Mouse (Mus musculus): ENCODE data around the gene Acbd6. TPM values are rescaled to one million over a fixed set of nuclear protein-coding genes. Genes with fewer than 3 reads are reported as not detected.

Acbd6 gene
- polyA plus RNA-seq, 1 experiment from 2014 or later, result 79.5 TPM

DNA sequence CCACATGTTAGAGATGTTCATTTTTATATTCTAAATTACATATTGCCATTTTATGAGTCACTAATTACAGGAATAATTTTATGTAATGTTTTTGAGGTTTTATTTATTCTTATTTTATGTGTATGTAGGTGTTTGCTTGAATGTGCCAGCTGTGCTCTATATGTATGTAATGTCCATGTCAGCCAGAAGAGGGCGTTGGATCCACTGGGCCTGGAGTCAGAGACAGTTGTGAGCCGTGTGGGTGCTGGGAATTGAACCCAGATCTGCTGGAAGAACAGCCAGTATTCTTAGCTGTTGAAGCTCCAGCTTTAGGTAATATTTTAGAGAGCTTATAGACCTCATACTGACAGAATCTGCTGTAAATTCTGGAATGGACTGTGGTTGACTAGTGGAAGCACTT, 56.5 kb downstream of the Acbd6 start:
- H3K9me3 ChIP-seq, result no peaks in the 10 kb centered on the region
- 61% methylated on average over 2 of the region's 2 CpGs for WGBS
- H3K27me3 ChIP-seq (replicated peaks; ENCODE audit: low read depth, poor library complexity, severe bottlenecking), result no peaks in the 10 kb centered on the region
- no peak for DNase-seq (ENCODE audit: low spot score)
- no peak overlapping the region for H3K27ac ChIP-seq (replicated peaks)
- no peaks in the 10 kb centered on the region for H3K4me1 ChIP-seq
- H3K4me3 ChIP-seq, result no peak overlapping the region
- no peaks in the 10 kb centered on the region for H3K36me3 ChIP-seq (replicated peaks)

GRCm38 (mm10) chr1:155621075-155621474, 63.2 kb downstream of the Acbd6 start:
- DNase-seq (ENCODE audit: low spot score), result no peak
- peaks cover 15% of the 10 kb centered on the region for H3K36me3 ChIP-seq (replicated peaks)
- 86% methylated on average over 6 of the region's 6 CpGs for WGBS
- H3K27ac ChIP-seq (replicated peaks), result no peak overlapping the region
- no peaks in the 10 kb centered on the region for H3K4me1 ChIP-seq
- no peak overlapping the region for H3K4me3 ChIP-seq
- no peaks in the 10 kb centered on the region for H3K9me3 ChIP-seq
- no peaks in the 10 kb centered on the region for H3K27me3 ChIP-seq (replicated peaks; ENCODE audit: low read depth, poor library complexity, severe bottlenecking)

- DNase-seq (ENCODE audit: low spot score), result no peak
- Histone ChIP-seq H3K36me3 (replicated peaks) (peaks cover 18% of the 10 kb centered on the region), H3K4me3 (no peak overlapping the region)
Measured at GRCm38 (mm10) chr1:155623192-155623591, 65.3 kb downstream of the Acbd6 start.

DNA sequence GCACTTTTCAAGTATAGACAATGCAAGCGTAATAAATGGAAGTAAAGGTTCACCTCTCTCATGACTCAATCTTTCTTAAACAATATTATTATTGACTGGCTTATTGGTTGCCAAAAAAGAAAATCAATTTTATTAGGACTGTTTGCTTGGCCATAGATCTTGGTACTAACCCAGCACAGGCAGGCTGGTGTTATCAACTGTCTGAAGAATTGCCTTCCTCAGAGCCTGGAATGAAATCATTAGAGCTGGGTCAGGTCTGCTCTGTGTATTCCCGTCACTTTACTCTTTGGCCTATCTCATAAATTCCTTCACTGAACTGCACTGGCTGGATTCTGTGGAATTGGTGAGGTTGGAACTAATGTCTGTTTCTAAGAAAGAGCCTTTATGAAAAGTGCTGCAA, 69.8 kb downstream of the Acbd6 start:
- DNase-seq (ENCODE audit: low spot score), result no peak
- H3K27me3 ChIP-seq (replicated peaks; ENCODE audit: low read depth, poor library complexity, severe bottlenecking), result no peaks in the 10 kb centered on the region
- peaks cover 18% of the 10 kb centered on the region for H3K36me3 ChIP-seq (replicated peaks)
- no peaks in the 10 kb centered on the region for H3K9me3 ChIP-seq
- WGBS, result 92% methylated on average over 2 of the region's 2 CpGs
- no peak overlapping the region for H3K27ac ChIP-seq (replicated peaks)
- H3K4me1 ChIP-seq, result no peaks in the 10 kb centered on the region
- H3K4me3 ChIP-seq, result no peak overlapping the region

More at GRCm38 (mm10) chr1:155623192-155623591, 65.3 kb downstream of the Acbd6 start:
- Histone ChIP-seq H3K27ac (replicated peaks) (no peak overlapping the region), H3K27me3 (replicated peaks; ENCODE audit: low read depth, poor library complexity, severe bottlenecking) (no peaks in the 10 kb centered on the region), H3K9me3 (no peaks in the 10 kb centered on the region), H3K4me1 (no peaks in the 10 kb centered on the region)
- 95% methylated on average over 8 of the region's 8 CpGs for WGBS

DNA sequence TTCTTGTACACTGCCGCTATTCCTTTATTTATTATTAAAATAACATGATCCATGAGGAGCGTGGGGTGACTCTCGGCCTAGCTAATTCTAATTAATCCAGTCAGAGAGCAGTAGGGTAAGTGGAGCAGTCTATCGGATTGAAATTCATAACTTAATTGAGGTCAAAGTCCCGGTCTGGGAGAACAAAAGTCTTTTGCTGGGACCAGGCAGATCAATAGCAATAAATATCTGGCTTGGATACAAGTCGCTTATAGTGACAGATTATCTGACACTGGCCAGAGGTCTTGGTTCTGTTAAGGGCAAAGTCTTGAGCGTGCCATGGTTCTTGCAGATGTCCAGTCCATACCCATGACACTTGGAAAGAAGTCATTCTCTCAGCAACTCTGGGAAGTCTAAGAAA, 78.7 kb downstream of the Acbd6 start:
- Histone ChIP-seq H3K27ac (replicated peaks) (no peak overlapping the region), H3K4me3 (no peak overlapping the region), H3K27me3 (replicated peaks; ENCODE audit: low read depth, poor library complexity, severe bottlenecking) (no peaks in the 10 kb centered on the region), H3K9me3 (no peaks in the 10 kb centered on the region), H3K36me3 (replicated peaks) (no peaks in the 10 kb centered on the region), H3K4me1 (no peaks in the 10 kb centered on the region)
- 89% methylated on average over 7 of the region's 7 CpGs for WGBS
- no peak for DNase-seq (ENCODE audit: low spot score)

GRCm38 (mm10) chr1:155645816-155646215, 87.9 kb downstream of the Acbd6 start:
- no peak overlapping the region for H3K27ac ChIP-seq (replicated peaks)
- no peaks in the 10 kb centered on the region for H3K9me3 ChIP-seq
- peaks cover 11% of the 10 kb centered on the region for H3K4me1 ChIP-seq
- no peak for DNase-seq (ENCODE audit: low spot score)
- H3K27me3 ChIP-seq (replicated peaks; ENCODE audit: low read depth, poor library complexity, severe bottlenecking), result no peaks in the 10 kb centered on the region
- 89% methylated on average over 5 of the region's 5 CpGs for WGBS
- no peak overlapping the region for H3K4me3 ChIP-seq
- H3K36me3 ChIP-seq (replicated peaks), result no peaks in the 10 kb centered on the region

DNA sequence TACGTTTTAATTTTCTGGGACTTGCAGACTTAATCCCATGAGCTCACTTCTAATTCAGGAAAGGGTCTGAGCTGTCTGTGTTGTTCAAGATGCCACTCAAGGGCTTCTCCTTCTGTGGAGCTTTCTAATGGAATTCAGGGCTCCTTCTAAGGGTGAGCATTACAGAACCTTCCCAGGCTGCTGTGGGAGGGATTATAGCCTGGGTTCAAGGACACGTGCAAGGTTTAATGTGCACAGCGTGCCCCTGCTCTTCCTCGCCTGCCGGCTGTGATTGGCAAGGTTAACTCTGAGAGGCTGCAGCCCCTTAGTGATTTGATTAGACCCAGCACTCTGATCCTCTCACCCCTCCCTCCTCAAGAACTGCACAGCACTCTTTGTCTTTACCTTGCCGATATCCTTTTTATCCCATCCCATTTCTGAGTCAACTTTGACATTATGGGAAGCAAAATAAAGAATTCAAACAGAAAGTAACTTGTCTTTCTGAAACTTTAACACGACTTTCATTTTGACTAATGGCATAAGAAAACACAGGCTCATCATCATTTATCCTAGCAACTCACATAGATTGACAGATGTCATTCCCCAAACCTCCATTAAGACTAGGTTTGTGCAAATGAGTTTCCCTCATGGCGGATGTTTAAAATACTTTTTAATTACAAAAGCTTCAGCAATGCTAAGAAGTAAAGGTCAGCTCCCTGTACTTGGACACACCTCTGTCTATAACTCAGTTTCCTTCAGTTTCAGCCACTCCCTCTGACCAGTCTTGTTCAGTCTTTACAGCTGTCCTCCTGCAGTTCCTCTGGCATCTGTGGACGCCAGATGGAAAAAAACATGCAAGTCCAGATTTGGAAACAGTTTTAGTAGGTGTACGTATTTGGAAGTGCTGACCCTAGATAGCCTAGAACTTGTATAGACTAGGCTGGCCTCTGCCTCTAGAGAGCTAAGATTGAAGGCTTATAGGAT, 88.7 kb downstream of the Acbd6 start:
- Histone ChIP-seq H3K9me3 (no peaks in the 10 kb centered on the region), H3K27me3 (replicated peaks; ENCODE audit: low read depth, poor library complexity, severe bottlenecking) (no peaks in the 10 kb centered on the region), H3K36me3 (replicated peaks) (no peaks in the 10 kb centered on the region), H3K27ac (replicated peaks) (no peak overlapping the region), H3K4me3 (no peak overlapping the region), H3K4me1 (peaks cover 11% of the 10 kb centered on the region)
- DNase-seq (ENCODE audit: low spot score), result peak; percentile 49
- 54% methylated on average over 10 of the region's 10 CpGs for WGBS

GRCm38 (mm10) chr1:155650121-155650846, 92.4 kb downstream of the Acbd6 start:
- H3K27me3 ChIP-seq (replicated peaks; ENCODE audit: low read depth, poor library complexity, severe bottlenecking), result no peaks in the 10 kb centered on the region
- no peak overlapping the region for H3K27ac ChIP-seq (replicated peaks)
- no peak overlapping the region for H3K4me3 ChIP-seq
- no peak for DNase-seq (ENCODE audit: low spot score)
- peaks cover 15% of the 10 kb centered on the region for H3K4me1 ChIP-seq
- H3K9me3 ChIP-seq, result no peaks in the 10 kb centered on the region
- no peaks in the 10 kb centered on the region for H3K36me3 ChIP-seq (replicated peaks)
- WGBS, result 84% methylated on average over 9 of the region's 9 CpGs

GRCm38 (mm10) chr1:155654961-155655360, 97.0 kb downstream of the Acbd6 start:
- Histone ChIP-seq H3K36me3 (replicated peaks) (no peaks in the 10 kb centered on the region), H3K4me3 (no peak overlapping the region), H3K27me3 (replicated peaks; ENCODE audit: low read depth, poor library complexity, severe bottlenecking) (no peaks in the 10 kb centered on the region), H3K27ac (replicated peaks) (no peak overlapping the region), H3K4me1 (peaks cover 4% of the 10 kb centered on the region; the same call in 1 of the 2 replicates), H3K9me3 (no peaks in the 10 kb centered on the region)
- no peak for DNase-seq (ENCODE audit: low spot score)
- WGBS, result 11% methylated on average over 3 of the region's 3 CpGs

DNA sequence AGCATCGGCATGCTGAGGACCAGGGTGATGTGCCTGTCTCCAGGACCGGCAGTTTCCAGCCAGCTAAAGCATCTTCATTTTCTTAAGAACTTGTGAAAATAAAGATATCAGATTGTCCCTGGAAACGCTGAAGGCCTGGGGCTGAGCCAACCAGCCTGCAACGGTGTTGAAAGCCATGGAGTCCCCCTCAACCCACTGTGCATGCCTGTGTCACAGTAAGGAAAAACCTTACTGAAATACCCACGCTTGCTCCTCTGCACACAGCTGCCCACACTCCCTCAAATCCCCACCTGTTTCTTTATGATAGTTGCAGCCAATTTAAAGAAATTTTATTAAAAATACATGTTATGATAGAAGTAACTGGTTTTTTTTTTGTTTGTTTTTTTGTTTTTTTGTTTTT, 98.4 kb downstream of the Acbd6 start:
- H3K9me3 ChIP-seq, result no peaks in the 10 kb centered on the region
- H3K4me3 ChIP-seq, result no peak overlapping the region
- no peak overlapping the region for H3K27ac ChIP-seq (replicated peaks)
- no peaks in the 10 kb centered on the region for H3K27me3 ChIP-seq (replicated peaks; ENCODE audit: low read depth, poor library complexity, severe bottlenecking)
- no peak for DNase-seq (ENCODE audit: low spot score)
- H3K4me1 ChIP-seq, result peaks cover 4% of the 10 kb centered on the region; the same call in 1 of the 2 replicates
- WGBS, result 75% methylated on average over 5 of the region's 5 CpGs
- no peaks in the 10 kb centered on the region for H3K36me3 ChIP-seq (replicated peaks)

DNA sequence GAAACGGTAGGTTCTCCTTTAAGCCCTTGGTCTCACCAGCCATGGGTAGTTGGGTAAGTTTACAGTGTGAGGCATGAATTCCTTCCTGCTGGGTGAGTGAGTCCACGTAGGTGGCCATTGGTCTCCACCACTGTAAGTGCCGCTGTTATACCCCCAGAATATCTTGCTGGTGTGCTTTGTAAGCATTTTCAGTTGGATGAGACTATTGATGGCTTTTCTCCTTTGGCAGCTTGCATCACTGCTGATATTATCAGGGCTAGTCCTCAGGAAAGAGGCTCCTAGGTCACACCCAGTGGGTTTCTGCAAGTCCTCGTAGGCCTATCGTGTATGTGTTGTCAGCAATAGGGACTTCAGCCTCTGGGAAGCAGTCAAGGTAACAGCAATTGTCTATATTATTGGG, 106.1 kb downstream of the Acbd6 start:
- Histone ChIP-seq H3K27me3 (replicated peaks; ENCODE audit: low read depth, poor library complexity, severe bottlenecking) (no peaks in the 10 kb centered on the region), H3K36me3 (replicated peaks) (no peaks in the 10 kb centered on the region), H3K4me1 (peaks cover 15% of the 10 kb centered on the region), H3K27ac (replicated peaks) (no peak overlapping the region), H3K9me3 (no peaks in the 10 kb centered on the region), H3K4me3 (no peak overlapping the region)
- no peak for DNase-seq (ENCODE audit: low spot score)
- WGBS, result 85% methylated on average over 5 of the region's 5 CpGs

GRCm38 (mm10) chr1:155675570-155675969, 117.7 kb downstream of the Acbd6 start:
- WGBS, result 95% methylated on average over 6 of the region's 6 CpGs
- Histone ChIP-seq H3K36me3 (replicated peaks) (no peaks in the 10 kb centered on the region; the same call in 1 of the 2 replicates), H3K27me3 (replicated peaks; ENCODE audit: low read depth, poor library complexity, severe bottlenecking) (no peaks in the 10 kb centered on the region), H3K4me1 (no peaks in the 10 kb centered on the region), H3K4me3 (no peak overlapping the region), H3K9me3 (no peaks in the 10 kb centered on the region), H3K27ac (replicated peaks) (no peak overlapping the region)
- no peak for DNase-seq (ENCODE audit: low spot score)
